Mouse (Mus musculus) MEL (cell line): ENCODE results near the gene Nck2. TPM values are rescaled to one million over a fixed set of nuclear protein-coding genes. Genes with fewer than 3 reads are reported as not detected.

Experiments
- DNase-seq: peaks from one replicate; pipeline ENCODE4 v3.0.0; 2011; ENCODE audit warnings: low read depth, low spot score
- H3K27ac ChIP-seq: 2 replicates; pipeline ENCODE4 v1.5.1; 2012; ENCODE audit warnings: low read depth, mild to moderate bottlenecking, control low read depth, low read length, moderate library complexity; ENCODE audit not compliant: control insufficient read depth
- H3K27me3 ChIP-seq, 2 experiments: fragments of 150-350 bp in 1 of 2; sonication (generic) in 1 of 2; 2 replicates each; pipeline ENCODE4 v1.6.1; 2012; ENCODE audit warnings: low read length in 2 of 2, mild to moderate bottlenecking in 2 of 2, improper control_type of control experiment in 1 of 2, moderate library complexity in 1 of 2; ENCODE audit not compliant: insufficient read depth in 2 of 2, control insufficient read depth in 1 of 2
- H3K36me3 ChIP-seq, 2 experiments: 2 replicates each; pipeline ENCODE4 v1.6.1; 2012 to 2014; ENCODE audit warnings: low read length in 2 of 2, improper control_type of control experiment in 1 of 2, inconsistent platforms in 1 of 2, mild to moderate bottlenecking in 1 of 2; ENCODE audit not compliant: insufficient read depth in 2 of 2, control insufficient read depth in 1 of 2
- H3K4me1 ChIP-seq, 2 experiments: fragments of 150-350 bp in 1 of 2; sonication (generic) in 1 of 2; 2 replicates each; pipeline ENCODE4 v1.6.1; 2012; ENCODE audit warnings: low read length in 2 of 2, improper control_type of control experiment in 1 of 2, mild to moderate bottlenecking in 1 of 2; ENCODE audit not compliant: insufficient read depth in 2 of 2, control insufficient read depth in 1 of 2
- H3K4me3 ChIP-seq, 2 experiments: fragments of 150-350 bp in 1 of 2; sonication (generic) in 1 of 2; 2 replicates each; pipeline ENCODE4 v1.5.1; 2012; ENCODE audit warnings: low read depth in 2 of 2, low read length in 2 of 2, mild to moderate bottlenecking in 2 of 2, moderate library complexity in 2 of 2, control low read depth in 1 of 2, improper control_type of control experiment in 1 of 2; ENCODE audit not compliant: control insufficient read depth in 1 of 2, insufficient read depth in 1 of 2
- H3K79me2 ChIP-seq: 2 replicates; pipeline ENCODE4 v1.6.1; 2012; ENCODE audit warnings: mild to moderate bottlenecking, low read length, moderate library complexity; ENCODE audit not compliant: control insufficient read depth, poor library complexity, insufficient read depth
- H3K9ac ChIP-seq: 2 replicates; pipeline ENCODE4 v1.6.1; 2012; ENCODE audit warnings: low read depth, mild to moderate bottlenecking, control low read depth, low read length, moderate library complexity; ENCODE audit not compliant: control insufficient read depth, poor library complexity, severe bottlenecking
- H3K9me3 ChIP-seq: fragments of 150-350 bp; sonication (generic); replicated peaks from 2 replicates; pipeline ENCODE4 v1.6.1; 2012; ENCODE audit warnings: mild to moderate bottlenecking, low read length, improper control_type of control experiment, moderate library complexity; ENCODE audit not compliant: insufficient read depth
- BHLHE40 ChIP-seq: IDR thresholded peaks from 2 replicates; pipeline ENCODE4 v1.6.1; 2012; ENCODE audit warnings: low read depth, mild to moderate bottlenecking, inconsistent platforms, low read length, improper control_type of control experiment, borderline replicate concordance
- CHD2 ChIP-seq: IDR thresholded peaks from 2 replicates; pipeline ENCODE4 v1.6.1; 2011; ENCODE audit warnings: low read length, improper control_type of control experiment
- CTCF ChIP-seq, 3 experiments: IDR thresholded peaks in 2 of 3; conservative IDR thresholded peaks in 1 of 3; 2 replicates each; pipeline ENCODE4 v1.5.1; 2011 to 2012; ENCODE audit warnings: low read length in 3 of 3, low read depth in 2 of 3, mild to moderate bottlenecking in 2 of 3, improper control_type of control experiment in 1 of 3, inconsistent platforms in 1 of 3, mixed read lengths in 1 of 3, moderate library complexity in 1 of 3; ENCODE audit not compliant: control insufficient read depth in 1 of 3, insufficient read depth in 1 of 3, poor library complexity in 1 of 3, severe bottlenecking in 1 of 3
- ELF1 ChIP-seq: IDR thresholded peaks from 2 replicates; pipeline ENCODE4 v1.6.1; 2014; ENCODE audit warnings: low read depth, mild to moderate bottlenecking, inconsistent platforms, low read length, improper control_type of control experiment, moderate library complexity
- EP300 ChIP-seq, 2 experiments: IDR thresholded peaks; 2 replicates each; pipeline ENCODE4 v1.6.1; 2011; ENCODE audit warnings: improper control_type of control experiment in 2 of 2, low read length in 2 of 2, low read depth in 1 of 2, mild to moderate bottlenecking in 1 of 2
- ETS1 ChIP-seq: IDR thresholded peaks from 2 replicates; pipeline ENCODE4 v1.6.1; 2012; ENCODE audit warnings: low read depth, mild to moderate bottlenecking, inconsistent platforms, low read length, improper control_type of control experiment, moderate library complexity
- GABPA ChIP-seq: IDR thresholded peaks from 2 replicates; pipeline ENCODE4 v1.6.1; 2012; ENCODE audit warnings: low read depth, mild to moderate bottlenecking, inconsistent platforms, low read length, improper control_type of control experiment, moderate library complexity
- KAT2A ChIP-seq: conservative IDR thresholded peaks from 2 replicates; pipeline ENCODE4 v1.6.1; 2012; ENCODE audit warnings: low read depth, low read length, improper control_type of control experiment, inconsistent platforms
- MEF2A ChIP-seq: IDR thresholded peaks from 2 replicates; pipeline ENCODE4 v1.6.1; 2014; ENCODE audit warnings: low read depth, mild to moderate bottlenecking, inconsistent platforms, low read length, improper control_type of control experiment; ENCODE audit not compliant: poor library complexity, insufficient replicate concordance, severe bottlenecking; ENCODE audit errors: extremely low read depth
- MXI1 ChIP-seq: IDR thresholded peaks from 2 replicates; pipeline ENCODE4 v1.6.1; 2011; ENCODE audit warnings: mild to moderate bottlenecking, low read depth, low read length, improper control_type of control experiment
- MYB ChIP-seq: IDR thresholded peaks from 2 replicates; pipeline ENCODE4 v1.6.1; 2011; ENCODE audit warnings: mild to moderate bottlenecking, low read depth, low read length, improper control_type of control experiment
- NELFE ChIP-seq: IDR thresholded peaks from 2 replicates; pipeline ENCODE4 v1.6.1; 2011; ENCODE audit warnings: low read depth, low read length, improper control_type of control experiment
- POLR2A ChIP-seq, 2 experiments: IDR thresholded peaks; 2 replicates each; pipeline ENCODE4 v1.6.1; 2011 to 2012; ENCODE audit warnings: low read length in 2 of 2, mild to moderate bottlenecking in 2 of 2, control low read depth in 1 of 2, improper control_type of control experiment in 1 of 2, low read depth in 1 of 2, moderate library complexity in 1 of 2; ENCODE audit not compliant: control insufficient read depth in 1 of 2, insufficient read depth in 1 of 2, poor library complexity in 1 of 2
- POLR2AphosphoS2 ChIP-seq: IDR thresholded peaks from 2 replicates; pipeline ENCODE4 v1.6.1; 2011; ENCODE audit warnings: low read length, improper control_type of control experiment
- RCOR1 ChIP-seq: IDR thresholded peaks from 2 replicates; pipeline ENCODE4 v1.6.1; 2012; ENCODE audit warnings: low read depth, mild to moderate bottlenecking, inconsistent platforms, low read length, improper control_type of control experiment
- TAL1 ChIP-seq: IDR thresholded peaks from 2 replicates; pipeline ENCODE4 v1.6.1; 2012; ENCODE audit warnings: mild to moderate bottlenecking, inconsistent platforms, low read length, moderate library complexity, mixed read lengths
- USF1 ChIP-seq: IDR thresholded peaks from 2 replicates; pipeline ENCODE4 v1.6.1; 2014; ENCODE audit warnings: low read depth, mild to moderate bottlenecking, inconsistent platforms, low read length, improper control_type of control experiment, moderate library complexity
- ZC3H11A ChIP-seq: IDR thresholded peaks from 2 replicates; pipeline ENCODE4 v1.6.1; 2012; ENCODE audit warnings: low read depth, mild to moderate bottlenecking, inconsistent platforms, low read length, improper control_type of control experiment
- ZKSCAN1 ChIP-seq: IDR thresholded peaks from 2 replicates; pipeline ENCODE4 v1.6.1; 2012; ENCODE audit warnings: low read depth, mild to moderate bottlenecking, inconsistent platforms, low read length, improper control_type of control experiment, moderate library complexity
- polyA plus RNA-seq, 2 experiments: library from polyadenylated mRNA; stranded (reverse) in 1 of 2; unstranded in 1 of 2; fragments of >175 nt in 1 of 2; fragments of >200 nt in 1 of 2; gene quantifications; 2 replicates each; pipeline versions ENCODE4 v1.2.1 to v1.2.4; 2012; ENCODE audit warnings: low replicate concordance in 2 of 2, low read depth in 1 of 2; ENCODE audit not compliant: insufficient read length in 2 of 2, insufficient read depth in 1 of 2, missing spikeins in 1 of 2
- total RNA-seq: library from RNA; depleted of rRNA; stranded (reverse); fragments of 300-350 nt; gene quantifications from 2 replicates; pipeline ENCODE4 v1.2.3, GENCODE M21; 2012

Gene Nck2
- total and polyA plus RNA-seq, 3 experiments: 9.4 to 12.4 TPM; not detected in 1

GRCm38 (mm10) chr1:43577371-43577770, 133.0 kb downstream of the Nck2 start:
- peaks cover 0 to 3% of the 10 kb centered on the region in 2 experiments; a peak in 1 of 4 replicates for H3K4me1 ChIP-seq

DNA sequence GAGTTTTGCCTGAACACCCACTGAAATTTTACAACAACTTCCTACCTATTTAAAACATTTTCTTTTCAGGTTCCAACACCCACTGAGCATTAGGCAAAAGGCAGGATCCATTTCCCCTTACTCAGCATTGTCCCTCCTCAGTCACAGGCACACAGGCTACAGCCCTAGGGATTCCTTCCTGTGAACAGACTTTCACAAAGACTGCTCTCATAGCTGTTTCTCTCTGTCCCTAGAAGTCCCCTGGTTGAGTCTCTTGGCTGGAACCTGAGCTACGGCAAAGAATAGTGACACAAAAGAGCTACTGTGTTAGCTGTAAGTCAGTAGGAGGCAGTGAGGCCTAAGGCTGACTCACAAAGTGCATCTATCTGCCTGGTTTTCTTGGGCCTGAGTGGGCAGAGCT, 139.2 kb downstream of the Nck2 start:
- TF ChIP-seq USF1: no peak
- no peak for TF ChIP-seq NELFE
- TF ChIP-seq MEF2A: no peak
- TF ChIP-seq ZKSCAN1: no peak
- no peak for TF ChIP-seq POLR2A (IDR thresholded peaks at IDR 0.05; ENCODE audit: control insufficient read depth in 1 of 2, insufficient read depth in 1 of 2, low read depth in 1 of 2, low read length in 2 of 2, poor library complexity in 1 of 2)
- TF ChIP-seq BHLHE40: no peak
- no peak for TF ChIP-seq RCOR1
- TF ChIP-seq ZC3H11A: no peak
- TF ChIP-seq ELF1: no peak
- TF ChIP-seq EP300 (IDR thresholded peaks at IDR 0.05; ENCODE audit: low read depth in 1 of 2, low read length in 2 of 2): no peak
- TF ChIP-seq KAT2A: no peak
- no peak for TF ChIP-seq CTCF (IDR thresholded peaks at IDR 0.05 in 2 of 3, conservative IDR thresholded peaks at IDR 0.05 in 1 of 3; ENCODE audit: control insufficient read depth in 1 of 3, insufficient read depth in 1 of 3, low read depth in 2 of 3, low read length in 3 of 3, poor library complexity in 1 of 3, severe bottlenecking in 1 of 3)
- no peak for TF ChIP-seq GABPA
- no peak for TF ChIP-seq POLR2AphosphoS2
- TF ChIP-seq MXI1: no peak
- no peak for TF ChIP-seq CHD2
- TF ChIP-seq MYB: no peak
- no peak overlapping the region for H3K4me3 ChIP-seq
- H3K27ac ChIP-seq: no peak overlapping the region
- H3K4me1 ChIP-seq: peaks cover 0 to 3% of the 10 kb centered on the region in 2 experiments; a peak in 1 of 4 replicates
- DNase-seq: no peak
- no peaks in the 10 kb centered on the region for H3K27me3 ChIP-seq
- peaks cover 0 to 4% of the 10 kb centered on the region in 2 experiments; a peak in 1 of 4 replicates for H3K36me3 ChIP-seq
- no peaks in the 10 kb centered on the region for H3K79me2 ChIP-seq
- H3K9me3 ChIP-seq: no peaks in the 10 kb centered on the region
- H3K9ac ChIP-seq: no peak overlapping the region

More at GRCm38 (mm10) chr1:43577371-43577770, 133.0 kb downstream of the Nck2 start:
- H3K4me3 ChIP-seq: no peak overlapping the region
- no peaks in the 10 kb centered on the region for H3K27me3 ChIP-seq
- TF ChIP-seq POLR2A (IDR thresholded peaks at IDR 0.05; ENCODE audit: control insufficient read depth in 1 of 2, insufficient read depth in 1 of 2, low read depth in 1 of 2, low read length in 2 of 2, poor library complexity in 1 of 2) (no peak), ETS1 (no peak), RCOR1 (no peak), TAL1 (no peak)
- TF ChIP-seq, all 39 proteins: peak for 0
- DNase-seq: no peak
- peaks cover 0 to 4% of the 10 kb centered on the region in 2 experiments; a peak in 1 of 4 replicates for H3K36me3 ChIP-seq
- no peaks in the 10 kb centered on the region for H3K79me2 ChIP-seq
- H3K9ac ChIP-seq: no peak overlapping the region
- H3K27ac ChIP-seq: no peak overlapping the region
- no peaks in the 10 kb centered on the region for H3K9me3 ChIP-seq
